Mouse (Mus musculus) frontal cortex, adult (tissue): ENCODE measurements around the gene Pamr1.

ENCODE experiments used
- ATAC-seq: cut with Nextera tagmentation; 2 replicates; pipeline ENCODE4 v1.9.2; 2017; ENCODE audit warnings: mild to moderate bottlenecking, moderate library complexity, mixed read lengths; ENCODE audit not compliant: low TSS enrichment

Pamr1 gene

DNA sequence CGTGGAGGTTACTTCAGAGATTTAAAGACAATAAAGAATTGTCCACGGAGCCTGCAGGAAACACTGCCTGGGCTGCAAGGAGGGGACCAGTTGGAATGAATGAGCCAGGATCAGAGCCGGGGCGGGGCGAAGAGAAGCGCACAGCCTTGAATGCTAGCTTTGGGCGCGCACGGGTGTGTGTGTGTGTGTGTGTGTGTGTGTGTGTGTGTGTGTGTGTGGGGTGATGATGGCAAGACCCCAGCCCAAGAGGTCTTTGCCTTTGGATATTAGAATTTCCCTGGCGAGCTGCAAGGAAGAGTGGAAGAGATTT lies 109.7 kb downstream of the Pamr1 start:
- ATAC-seq, result peak; percentile 39

DNA sequence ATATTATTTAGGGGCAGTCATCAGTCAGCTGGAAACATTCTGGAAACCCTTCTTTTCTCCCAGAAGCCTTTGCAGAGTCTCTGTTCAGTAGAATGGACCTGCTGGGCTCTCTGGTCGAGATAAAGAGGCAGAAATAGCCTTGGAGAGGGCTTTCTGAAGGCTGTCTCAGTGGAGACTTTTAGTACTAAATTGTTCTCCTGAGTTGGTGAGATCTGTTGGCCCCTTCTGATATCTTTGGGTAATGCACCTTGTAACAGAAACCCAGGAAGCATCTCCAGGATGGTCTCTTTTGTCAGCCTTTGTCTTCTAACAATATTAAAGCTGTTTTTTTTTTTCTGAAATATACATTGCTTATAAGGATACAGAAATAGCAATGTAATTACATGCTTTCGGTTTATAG lies 111.2 kb downstream of the Pamr1 start:
- ATAC-seq, result no peak

- ATAC-seq, result no peak
Observed at GRCm38 (mm10) chr2:102662911-102663310, 113.1 kb downstream of the Pamr1 start.

- no peak for ATAC-seq
Observed at GRCm38 (mm10) chr2:102663339-102663738, 113.5 kb downstream of the Pamr1 start.

GRCm38 (mm10) chr2:102663865-102664264 lies 114.1 kb downstream of the Pamr1 start:
- no peak for ATAC-seq

GRCm38 (mm10) chr2:102667981-102668380 lies 118.2 kb downstream of the Pamr1 start:
- ATAC-seq, result no peak

DNA sequence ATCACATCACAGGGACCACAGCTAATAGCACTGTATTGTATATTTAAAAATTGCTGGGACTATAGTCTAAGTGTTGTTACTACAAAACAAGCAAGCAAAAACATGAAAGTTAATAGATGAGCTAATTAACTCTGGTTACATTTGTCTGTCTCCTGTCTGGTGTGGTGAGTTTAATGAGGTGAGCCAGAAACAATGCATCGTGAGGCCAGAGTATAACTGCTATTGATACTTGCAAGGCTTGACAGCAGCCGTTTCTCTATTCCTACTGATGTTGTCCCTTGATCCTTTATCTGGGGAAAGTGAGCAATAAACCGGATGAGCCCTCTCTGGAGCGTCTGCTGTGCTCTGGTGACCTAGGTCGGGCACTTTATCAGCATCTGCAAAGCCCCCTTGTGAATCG lies 119.8 kb downstream of the Pamr1 start:
- ATAC-seq, result no peak

GRCm38 (mm10) chr2:102674582-102674981 lies 124.8 kb downstream of the Pamr1 start:
- ATAC-seq, result no peak

GRCm38 (mm10) chr2:102675275-102675674 lies 125.5 kb downstream of the Pamr1 start:
- ATAC-seq, result no peak

- ATAC-seq, result no peak
Observed at GRCm38 (mm10) chr2:102676716-102677312, 127.0 kb downstream of the Pamr1 start.

DNA sequence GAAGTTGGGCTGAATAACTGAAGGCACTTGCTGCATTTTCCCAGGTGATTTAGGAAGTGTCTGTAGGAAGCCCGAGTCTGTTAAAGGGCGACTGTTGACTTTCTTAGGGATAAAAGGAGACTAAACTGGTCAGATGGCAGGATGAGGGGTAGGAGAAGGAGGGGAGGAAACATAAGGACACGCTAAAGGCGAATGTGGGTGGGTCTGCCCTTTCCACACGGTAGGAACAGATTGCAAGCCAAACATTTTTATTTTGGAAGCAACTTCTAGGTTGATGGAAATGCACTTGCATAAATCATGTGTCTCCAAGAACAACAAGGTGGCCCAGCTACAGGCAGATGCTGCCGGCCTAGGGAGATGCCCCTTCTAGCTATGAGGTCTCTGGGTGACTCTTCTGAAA lies 127.6 kb downstream of the Pamr1 start:
- peak; percentile 33 for ATAC-seq

GRCm38 (mm10) chr2:102681351-102681750 lies 131.5 kb downstream of the Pamr1 start:
- no peak for ATAC-seq

DNA sequence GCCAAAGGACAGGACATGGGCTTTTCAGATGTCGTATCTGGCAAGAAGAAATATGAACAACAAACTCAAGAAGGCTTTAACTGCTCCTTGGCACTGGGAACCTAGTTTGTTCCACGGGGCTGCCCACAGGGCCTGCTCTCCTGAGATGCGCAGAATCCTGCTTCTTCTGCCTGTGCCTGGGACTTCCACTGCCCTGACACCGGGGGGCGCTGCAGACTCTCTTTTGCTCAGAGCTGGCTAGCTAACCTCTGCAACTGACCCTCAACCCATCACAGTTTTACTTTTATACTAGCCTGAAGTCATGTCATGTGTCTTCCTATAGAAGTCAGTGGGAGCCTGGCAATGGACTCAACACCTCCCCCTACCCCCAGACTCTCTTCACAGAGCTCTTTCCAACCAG lies 132.4 kb downstream of the Pamr1 start:
- ATAC-seq, result 0 out of 2 replicates have a peak, but pooled peaks have one; percentile 8

GRCm38 (mm10) chr2:102685371-102686107 lies 135.7 kb downstream of the Pamr1 start:
- ATAC-seq, result peak; percentile 15

- no peak for ATAC-seq
Observed at GRCm38 (mm10) chr2:102686108-102686450, 136.3 kb downstream of the Pamr1 start.
